Mouse (Mus musculus) liver, embryonic 16.5 days (tissue): ENCODE measurements at regions not wholly inside any gene's neighbourhood (a gene's known extent, or its start where the extent isn't known, plus 50 kb on each side); places are given as distances from the start of the nearest gene placed in this dataset.

Experiments
- ATAC-seq: fragments of 200-750 bp; cut with Nextera tagmentation; 2 replicates; pipeline ENCODE4 v1.8.0; 2017; ENCODE audit warnings: low read depth, mild to moderate bottlenecking, moderate number of reproducible peaks, moderate library complexity
- H3K27ac ChIP-seq: fragments of 300-500 bp; sonication (generic); 2 replicates; pipeline ENCODE4 v1.5.1; 2014; ENCODE audit warnings: mild to moderate bottlenecking, low read length
- H3K27me3 ChIP-seq: fragments of 300-500 bp; sonication (generic); 2 replicates; pipeline ENCODE4 v1.6.1; 2014; ENCODE audit warnings: low read depth, low read length, mixed read lengths; ENCODE audit not compliant: control insufficient read depth, insufficient read depth
- H3K36me3 ChIP-seq: fragments of 300-500 bp; sonication (generic); 2 replicates; pipeline ENCODE4 v1.6.1; 2014; ENCODE audit warnings: mild to moderate bottlenecking; ENCODE audit not compliant: control insufficient read depth, insufficient read depth
- H3K4me1 ChIP-seq: fragments of 300-500 bp; sonication (generic); 2 replicates; pipeline ENCODE4 v1.6.1; 2014; ENCODE audit warnings: low read depth, low read length, mixed read lengths; ENCODE audit not compliant: control insufficient read depth
- H3K4me2 ChIP-seq: fragments of 300-500 bp; sonication (generic); 2 replicates; pipeline ENCODE4 v1.6.1; 2014; ENCODE audit warnings: low read depth, low read length, mixed read lengths
- H3K4me3 ChIP-seq: fragments of 300-500 bp; sonication (generic); 2 replicates; pipeline ENCODE4 v1.5.1; 2014; ENCODE audit warnings: low read depth, mild to moderate bottlenecking, low read length
- H3K9ac ChIP-seq: fragments of 300-500 bp; sonication (generic); 2 replicates; pipeline ENCODE4 v1.6.1; 2014; ENCODE audit warnings: low read depth, low read length
- H3K9me3 ChIP-seq: fragments of 300-500 bp; sonication (generic); replicated peaks from 2 replicates; pipeline ENCODE4 v1.6.1; 2016; ENCODE audit warnings: low read length; ENCODE audit not compliant: control insufficient read depth
- WGBS: fragments of 180-500 bp; shearing (Covaris S2); extraction: QIAGEN DNeasy Blood & Tissue Kit; methylation state at CpG from one replicate; pipeline ENCODE4 v1.1.7; 2014; ENCODE audit not compliant: insufficient replicate concordance; 5-methylcytosine and 5-hydroxymethylcytosine counted together

- WGBS = 33% methylated on average over 2 of the region's 2 CpGs
- Histone ChIP-seq H3K27me3 (no peaks in the 10 kb centered on the region), H3K36me3 (no peaks in the 10 kb centered on the region), H3K4me3 (no peak overlapping the region), H3K9ac (no peak overlapping the region), H3K27ac (no peak overlapping the region), H3K4me2 (no peak overlapping the region), H3K9me3 (no peaks in the 10 kb centered on the region), H3K4me1 (no peaks in the 10 kb centered on the region)
- no peak for ATAC-seq
Observed at GRCm38 (mm10) chr12:71482619-71483018, 172.9 kb downstream of the Dact1 start.

GRCm38 (mm10) chr12:71483536-71484165 lies 174.0 kb downstream of the Dact1 start:
- 66% methylated on average over 7 of the region's 7 CpGs for WGBS
- H3K4me3 ChIP-seq = no peak overlapping the region
- ATAC-seq = no peak
- no peaks in the 10 kb centered on the region for H3K4me1 ChIP-seq
- H3K27ac ChIP-seq = no peak overlapping the region
- no peak overlapping the region for H3K4me2 ChIP-seq
- no peak overlapping the region for H3K9ac ChIP-seq
- no peaks in the 10 kb centered on the region for H3K36me3 ChIP-seq
- no peaks in the 10 kb centered on the region for H3K9me3 ChIP-seq
- no peaks in the 10 kb centered on the region for H3K27me3 ChIP-seq

GRCm38 (mm10) chr12:71484286-71484685 lies 174.6 kb downstream of the Dact1 start:
- Histone ChIP-seq H3K27me3 (no peaks in the 10 kb centered on the region), H3K9ac (no peak overlapping the region), H3K36me3 (no peaks in the 10 kb centered on the region), H3K4me2 (no peak overlapping the region), H3K4me3 (no peak overlapping the region), H3K27ac (no peak overlapping the region), H3K4me1 (no peaks in the 10 kb centered on the region), H3K9me3 (no peaks in the 10 kb centered on the region)
- no peak for ATAC-seq
- 80% methylated on average over 5 of the region's 5 CpGs for WGBS

- Histone ChIP-seq H3K27ac (no peak overlapping the region), H3K36me3 (no peaks in the 10 kb centered on the region), H3K4me3 (no peak overlapping the region), H3K4me1 (no peaks in the 10 kb centered on the region), H3K9me3 (no peaks in the 10 kb centered on the region), H3K27me3 (no peaks in the 10 kb centered on the region), H3K4me2 (no peak overlapping the region), H3K9ac (no peak overlapping the region)
- WGBS = 60% methylated on average over 12 of the region's 12 CpGs
- ATAC-seq = no peak
Observed at GRCm38 (mm10) chr12:71486078-71486477, 176.4 kb downstream of the Dact1 start.

GRCm38 (mm10) chr12:71487591-71488435 lies 178.1 kb downstream of the Dact1 start:
- H3K27me3 ChIP-seq = no peaks in the 10 kb centered on the region
- H3K9ac ChIP-seq = no peak overlapping the region
- 59% methylated on average over 6 of the region's 6 CpGs for WGBS
- H3K27ac ChIP-seq = no peak overlapping the region
- H3K4me2 ChIP-seq = no peak overlapping the region
- no peak overlapping the region for H3K4me3 ChIP-seq
- H3K4me1 ChIP-seq = no peaks in the 10 kb centered on the region
- ATAC-seq = no peak
- H3K9me3 ChIP-seq = no peaks in the 10 kb centered on the region
- no peaks in the 10 kb centered on the region for H3K36me3 ChIP-seq

- no peaks in the 10 kb centered on the region for H3K27me3 ChIP-seq
- H3K9me3 ChIP-seq = no peaks in the 10 kb centered on the region
- 69% methylated on average over 7 of the region's 7 CpGs for WGBS
- H3K4me3 ChIP-seq = no peak overlapping the region
- no peak overlapping the region for H3K9ac ChIP-seq
- no peak overlapping the region for H3K4me2 ChIP-seq
- H3K36me3 ChIP-seq = no peaks in the 10 kb centered on the region
- H3K27ac ChIP-seq = no peak overlapping the region
- ATAC-seq = no peak
- no peaks in the 10 kb centered on the region for H3K4me1 ChIP-seq
Observed at GRCm38 (mm10) chr12:71489295-71489694, 179.6 kb downstream of the Dact1 start.

GRCm38 (mm10) chr12:71494803-71495293 lies 185.2 kb downstream of the Dact1 start:
- no peak for ATAC-seq
- Histone ChIP-seq H3K36me3 (no peaks in the 10 kb centered on the region), H3K4me1 (no peaks in the 10 kb centered on the region), H3K27ac (no peak overlapping the region), H3K4me2 (no peak overlapping the region), H3K4me3 (no peak overlapping the region), H3K27me3 (no peaks in the 10 kb centered on the region), H3K9ac (no peak overlapping the region), H3K9me3 (no peaks in the 10 kb centered on the region)
- 67% methylated on average over 10 of the region's 10 CpGs for WGBS

GRCm38 (mm10) chr12:71498246-71499029 lies 188.8 kb downstream of the Dact1 start:
- H3K9ac ChIP-seq = no peak overlapping the region
- no peaks in the 10 kb centered on the region for H3K36me3 ChIP-seq
- H3K4me1 ChIP-seq = no peaks in the 10 kb centered on the region
- no peak overlapping the region for H3K4me3 ChIP-seq
- no peak for ATAC-seq
- WGBS = 61% methylated on average over 14 of the region's 14 CpGs
- no peaks in the 10 kb centered on the region for H3K27me3 ChIP-seq
- H3K4me2 ChIP-seq = no peak overlapping the region
- H3K27ac ChIP-seq = no peak overlapping the region
- no peaks in the 10 kb centered on the region for H3K9me3 ChIP-seq
